Mouse (Mus musculus) lung, adult 2 months (tissue): ENCODE measurements around the gene Med11. TPM values are rescaled to one million over a fixed set of nuclear protein-coding genes. Genes with fewer than 3 reads are reported as not detected.
A peak's percentile ranks its signal among the peaks of the same experiment; 100 is the strongest.

Source experiments
- DNase-seq: peaks from one replicate; pipeline ENCODE4 v3.0.0; 2022
- H3K4me1 ChIP-seq: fragments of 200-500 bp; 2 replicates; pipeline ENCODE4 v1.6.1; 2011; ENCODE audit warnings: low read length; ENCODE audit not compliant: control insufficient read depth, insufficient read depth
- H3K4me3 ChIP-seq: fragments of 200-500 bp; replicated peaks from 2 replicates; pipeline ENCODE3; 2011; ENCODE audit warnings: low read depth, mild to moderate bottlenecking, control low read depth, low read length; ENCODE audit errors: extremely low read depth
- CTCF ChIP-seq: fragments of 200-500 bp; IDR thresholded peaks from 2 replicates; pipeline ENCODE4 v1.5.1; 2011; ENCODE audit warnings: mild to moderate bottlenecking, low read length, control low read depth; ENCODE audit not compliant: insufficient read depth
- POLR2A ChIP-seq: fragments of 200-500 bp; IDR thresholded peaks from 2 replicates; pipeline ENCODE4 v1.6.1; 2011; ENCODE audit warnings: low read depth, mild to moderate bottlenecking, control low read depth, low read length, borderline replicate concordance; ENCODE audit errors: extremely low read depth
- WGBS: fragments of 180-500 bp; shearing (Covaris S2); methylation state at CpG from one replicate; pipeline ENCODE4 v1.1.7; 2018; 5-methylcytosine and 5-hydroxymethylcytosine counted together
- polyA plus RNA-seq: library from polyadenylated mRNA; depleted of rRNA; stranded (reverse); fragments of >200 nt; gene quantifications from 2 replicates; pipeline ENCODE4 v1.2.3, GENCODE M21; 2012; rRNA removed

Gene Med11
- polyA plus RNA-seq, 1 experiment = 26.9 TPM

- 57% methylated on average over 14 of the region's 14 CpGs for WGBS
- TF ChIP-seq POLR2A (no peak), CTCF (peak; percentile 12; the same call in 1 of the 2 replicates)
- no peak overlapping the region for H3K4me3 ChIP-seq
- H3K4me1 ChIP-seq = no peaks in the 10 kb centered on the region
- no peak for DNase-seq
Measured at GRCm38 (mm10) chr11:70499566-70500475, 48.1 kb downstream of the Med11 start.

GRCm38 (mm10) chr11:70500476-70500812 is 48.7 kb downstream of the Med11 start:
- no peak for DNase-seq
- Histone ChIP-seq H3K4me1 (no peaks in the 10 kb centered on the region), H3K4me3 (no peak overlapping the region)
- 75% methylated on average over 1 of the region's 1 CpGs for WGBS
- no peak for TF ChIP-seq CTCF

GRCm38 (mm10) chr11:70502018-70502417 is 50.3 kb downstream of the Med11 start:
- no peak for DNase-seq
- H3K4me1 ChIP-seq = peaks cover 2% of the 10 kb centered on the region; the same call in 1 of the 2 replicates
- TF ChIP-seq CTCF = no peak
- TF ChIP-seq POLR2A = no peak
- whole genome bisulfite sequencing = 44% methylated on average over 3 of the region's 3 CpGs
- no peak overlapping the region for H3K4me3 ChIP-seq

Other genes with a start within 250 kb of the Med11 start
- 211 and 239 TPM in 2 replicates for gene Slc16a11, start 239.2 kb upstream of the Med11 start, polyA plus RNA-seq
- 9.2 and 11.3 TPM in 2 replicates for gene Slc16a13, start 230.9 kb upstream of the Med11 start, polyA plus RNA-seq
- gene Bcl6b, start 222.1 kb upstream of the Med11 start, polyA plus RNA-seq = 21.9 and 25.6 TPM in 2 replicates
- gene 0610010K14Rik, start 214.0 kb upstream of the Med11 start, polyA plus RNA-seq = 79.0 and 80.9 TPM in 2 replicates
- gene Gm21988, start 212.1 kb upstream of the Med11 start, polyA plus RNA-seq = 6.6 and 7.2 TPM in 2 replicates
- gene Rnasek, start 212.1 kb upstream of the Med11 start, polyA plus RNA-seq = 143 and 168 TPM in 2 replicates
- 4.6 and 9.2 TPM in 2 replicates for gene Alox12, start 196.6 kb upstream of the Med11 start, polyA plus RNA-seq
- 0.31 and 0.40 TPM in 2 replicates for gene Alox12e, start 129.3 kb upstream of the Med11 start, polyA plus RNA-seq
- gene Alox15, start 99.9 kb upstream of the Med11 start, polyA plus RNA-seq = 4.2 and 14.2 TPM in 2 replicates
- gene Pelp1, start 41.9 kb upstream of the Med11 start, polyA plus RNA-seq = 15.9 and 17.4 TPM in 2 replicates
- 48.2 and 80.2 TPM in 2 replicates for gene Arrb2, start 19.3 kb upstream of the Med11 start, polyA plus RNA-seq
- 8.7 and 12.3 TPM in 2 replicates for gene Zmynd15, start 7.5 kb downstream of the Med11 start, polyA plus RNA-seq
- gene Cxcl16, start 8.1 kb downstream of the Med11 start, polyA plus RNA-seq = 67.2 and 74.6 TPM in 2 replicates
- 0.50 and 1.00 TPM in 2 replicates for gene Tm4sf5, start 53.3 kb downstream of the Med11 start, polyA plus RNA-seq
- 0.20 and 0.26 TPM in 2 replicates for gene Vmo1, start 62.7 kb downstream of the Med11 start, polyA plus RNA-seq
- 0.12 and 0.34 TPM in 2 replicates for gene Gltpd2, start 67.3 kb downstream of the Med11 start, polyA plus RNA-seq
- 202 and 264 TPM in 2 replicates for gene Psmb6, start 73.4 kb downstream of the Med11 start, polyA plus RNA-seq
- gene Gm40193, start 81.0 kb downstream of the Med11 start, polyA plus RNA-seq = not detected in 2 replicates
- gene Pld2, start 88.1 kb downstream of the Med11 start, polyA plus RNA-seq = 32.4 and 47.2 TPM in 2 replicates
- gene Mink1, start 111.0 kb downstream of the Med11 start, polyA plus RNA-seq = 119 and 120 TPM in 2 replicates
- 0.16 TPM in 1 of 2 replicates, not detected in the other for gene 4930544D05Rik, start 163.9 kb downstream of the Med11 start, polyA plus RNA-seq
- 0.41 and 0.91 TPM in 2 replicates for gene Chrne, start 167.3 kb downstream of the Med11 start, polyA plus RNA-seq
- 0.70 and 1.7 TPM in 2 replicates for gene Gp1ba, start 187.2 kb downstream of the Med11 start, polyA plus RNA-seq
- 116 and 146 TPM in 2 replicates for gene Rnf167, start 195.3 kb downstream of the Med11 start, polyA plus RNA-seq
- 83.6 and 113 TPM in 2 replicates for gene Slc25a11, start 195.6 kb downstream of the Med11 start, polyA plus RNA-seq
- gene Pfn1, start 202.7 kb downstream of the Med11 start, polyA plus RNA-seq = 933 and 1,129 TPM in 2 replicates
- gene Eno3, start 205.3 kb downstream of the Med11 start, polyA plus RNA-seq = 19.6 and 97.3 TPM in 2 replicates
- 24.7 and 39.0 TPM in 2 replicates for gene Spag7, start 217.5 kb downstream of the Med11 start, polyA plus RNA-seq
- gene Camta2, start 236.2 kb downstream of the Med11 start, polyA plus RNA-seq = 33.1 and 35.7 TPM in 2 replicates
- 1.6 and 2.0 TPM in 2 replicates for gene Inca1, start 248.2 kb downstream of the Med11 start, polyA plus RNA-seq
- gene Kif1c, start 248.6 kb downstream of the Med11 start, polyA plus RNA-seq = 78.2 and 103 TPM in 2 replicates